Mouse (Mus musculus): ENCODE measurements at regions not wholly inside any gene's neighbourhood (a gene's known extent, or its start where the extent isn't known, plus 50 kb on each side); places are given as distances from the start of the nearest gene placed in this dataset.

DNA sequence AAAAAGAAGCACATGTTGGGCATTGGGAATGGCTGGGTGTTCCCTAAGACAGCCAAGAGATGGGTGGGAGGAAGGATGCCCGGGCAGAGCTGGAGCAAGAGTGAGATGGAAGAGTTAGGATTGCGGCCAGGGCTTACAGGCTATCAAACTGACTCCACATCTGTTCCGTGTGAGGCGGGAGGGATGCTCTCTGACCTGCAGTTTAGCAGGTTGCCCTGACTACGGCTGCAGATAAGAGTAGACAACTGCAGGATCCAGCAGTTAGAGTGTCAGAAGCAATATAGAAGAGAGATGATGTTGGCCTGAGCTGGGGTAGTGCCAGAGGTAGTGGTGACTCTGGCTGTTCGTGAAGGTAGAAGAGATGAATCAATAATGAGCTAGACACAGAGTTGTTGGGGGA is 61.6 kb upstream of the Syt6 start:
- Histone ChIP-seq H3K27ac (ENCODE audit: low read depth, low read length) (no peak overlapping the region), H3K4me1 (replicated peaks; ENCODE audit: control insufficient read depth, insufficient read depth, low read length) (no peaks in the 10 kb centered on the region), H3K4me3 (ENCODE audit: low read depth, low read length) (no peak overlapping the region), H3K36me3 (ENCODE audit: control insufficient read depth, insufficient read depth, low read length) (no peaks in the 10 kb centered on the region), H3K9ac (ENCODE audit: low read depth, low read length) (no peak overlapping the region), H3K27me3 (ENCODE audit: control insufficient read depth, insufficient read depth, low read length) (no peaks in the 10 kb centered on the region), H3K9me3 (ENCODE audit: control insufficient read depth, low read length) (no peaks in the 10 kb centered on the region), H3K4me2 (replicated peaks; ENCODE audit: low read depth, low read length) (no peak overlapping the region)
- WGBS = 71% methylated on average over 6 of the region's 6 CpGs
- ATAC-seq (ENCODE audit: low FRiP score) (no peak), DNase-seq (ENCODE audit: low spot score) (no peak)

GRCm38 (mm10) chr3:103514061-103514460 is 61.0 kb upstream of the Syt6 start:
- H3K4me1 ChIP-seq (replicated peaks; ENCODE audit: control insufficient read depth, insufficient read depth, low read length) = no peaks in the 10 kb centered on the region
- WGBS = 67% methylated on average over 7 of the region's 7 CpGs
- H3K27me3 ChIP-seq (ENCODE audit: control insufficient read depth, insufficient read depth, low read length) = no peaks in the 10 kb centered on the region
- no peak overlapping the region for H3K4me3 ChIP-seq (ENCODE audit: low read depth, low read length)
- ATAC-seq (ENCODE audit: low FRiP score) (no peak), DNase-seq (ENCODE audit: low spot score) (no peak)
- H3K27ac ChIP-seq (ENCODE audit: low read depth, low read length) = no peak overlapping the region
- no peak overlapping the region for H3K4me2 ChIP-seq (replicated peaks; ENCODE audit: low read depth, low read length)
- H3K9ac ChIP-seq (ENCODE audit: low read depth, low read length) = no peak overlapping the region
- H3K36me3 ChIP-seq (ENCODE audit: control insufficient read depth, insufficient read depth, low read length) = no peaks in the 10 kb centered on the region
- no peaks in the 10 kb centered on the region for H3K9me3 ChIP-seq (ENCODE audit: control insufficient read depth, low read length)

GRCm38 (mm10) chr3:103515946-103516345 is 59.1 kb upstream of the Syt6 start:
- 75% methylated on average over 5 of the region's 5 CpGs for WGBS
- DNase-seq (ENCODE audit: low spot score) = no peak

GRCm38 (mm10) chr3:103517376-103518304 is 57.4 kb upstream of the Syt6 start:
- DNase-seq (ENCODE audit: low spot score) (no peak), ATAC-seq (ENCODE audit: low FRiP score) (no peak)
- Histone ChIP-seq H3K9me3 (ENCODE audit: control insufficient read depth, low read length) (no peaks in the 10 kb centered on the region), H3K9ac (ENCODE audit: low read depth, low read length) (no peak overlapping the region), H3K36me3 (ENCODE audit: control insufficient read depth, insufficient read depth, low read length) (no peaks in the 10 kb centered on the region), H3K27ac (ENCODE audit: low read depth, low read length) (no peak overlapping the region), H3K4me3 (ENCODE audit: low read depth, low read length) (no peak overlapping the region), H3K4me2 (replicated peaks; ENCODE audit: low read depth, low read length) (no peak overlapping the region), H3K27me3 (ENCODE audit: control insufficient read depth, insufficient read depth, low read length) (no peaks in the 10 kb centered on the region), H3K4me1 (replicated peaks; ENCODE audit: control insufficient read depth, insufficient read depth, low read length) (no peaks in the 10 kb centered on the region)
- WGBS = 73% methylated on average over 8 of the region's 8 CpGs

More at GRCm38 (mm10) chr3:103515946-103516345, 59.1 kb upstream of the Syt6 start:
- Histone ChIP-seq H3K9me3 (ENCODE audit: control insufficient read depth, low read length) (no peaks in the 10 kb centered on the region), H3K4me1 (replicated peaks; ENCODE audit: control insufficient read depth, insufficient read depth, low read length) (no peaks in the 10 kb centered on the region), H3K9ac (ENCODE audit: low read depth, low read length) (no peak overlapping the region), H3K4me2 (replicated peaks; ENCODE audit: low read depth, low read length) (no peak overlapping the region), H3K36me3 (ENCODE audit: control insufficient read depth, insufficient read depth, low read length) (no peaks in the 10 kb centered on the region), H3K27ac (ENCODE audit: low read depth, low read length) (no peak overlapping the region), H3K4me3 (ENCODE audit: low read depth, low read length) (no peak overlapping the region), H3K27me3 (ENCODE audit: control insufficient read depth, insufficient read depth, low read length) (no peaks in the 10 kb centered on the region)
- ATAC-seq (ENCODE audit: low FRiP score) = no peak

GRCm38 (mm10) chr3:103518624-103519023 is 56.4 kb upstream of the Syt6 start:
- no peak overlapping the region for H3K9ac ChIP-seq (ENCODE audit: low read depth, low read length)
- ATAC-seq (ENCODE audit: low FRiP score) (no peak), DNase-seq (ENCODE audit: low spot score) (no peak)
- no peaks in the 10 kb centered on the region for H3K27me3 ChIP-seq (ENCODE audit: control insufficient read depth, insufficient read depth, low read length)
- H3K4me2 ChIP-seq (replicated peaks; ENCODE audit: low read depth, low read length) = no peak overlapping the region
- no peaks in the 10 kb centered on the region for H3K4me1 ChIP-seq (replicated peaks; ENCODE audit: control insufficient read depth, insufficient read depth, low read length)
- no peaks in the 10 kb centered on the region for H3K36me3 ChIP-seq (ENCODE audit: control insufficient read depth, insufficient read depth, low read length)
- H3K4me3 ChIP-seq (ENCODE audit: low read depth, low read length) = no peak overlapping the region
- H3K9me3 ChIP-seq (ENCODE audit: control insufficient read depth, low read length) = no peaks in the 10 kb centered on the region
- WGBS = 93% methylated on average over 2 of the region's 2 CpGs
- no peak overlapping the region for H3K27ac ChIP-seq (ENCODE audit: low read depth, low read length)
